Mouse (Mus musculus) spleen, adult 2 months (tissue): ENCODE measurements around the gene Elfn1.

Experiments
- CTCF ChIP-seq: fragments of 200-500 bp; IDR thresholded peaks from 2 replicates; pipeline ENCODE4 v1.5.1; 2011; ENCODE audit warnings: mild to moderate bottlenecking, inconsistent platforms; ENCODE audit not compliant: insufficient read depth, insufficient read length, insufficient replicate concordance; ENCODE audit errors: extremely low read depth
- POLR2A ChIP-seq: fragments of 200-500 bp; IDR thresholded peaks from 2 replicates; pipeline ENCODE4 v1.6.1; 2011; ENCODE audit warnings: low read depth, low read length, inconsistent platforms

- no peak for TF ChIP-seq POLR2A
- no peak for TF ChIP-seq CTCF
These were observed 40.8 kb downstream of the Elfn1 start for GRCm38 (mm10) chr5:139948552-139948951.
